Mouse (Mus musculus) brain, embryonic 14.5 days (tissue): ENCODE results near the gene Trpm6.

Experiments used
- CTCF ChIP-seq: fragments of 200-500 bp; IDR thresholded peaks from 2 replicates; pipeline ENCODE4 v1.5.1; 2012; ENCODE audit warnings: inconsistent platforms, mild to moderate bottlenecking, moderate library complexity, borderline replicate concordance; ENCODE audit not compliant: insufficient read depth, insufficient read length; ENCODE audit errors: extremely low read depth
- POLR2A ChIP-seq: fragments of 200-500 bp; IDR thresholded peaks from 2 replicates; pipeline ENCODE4 v1.6.1; 2012; ENCODE audit warnings: mild to moderate bottlenecking, inconsistent platforms, borderline replicate concordance; ENCODE audit not compliant: poor library complexity, insufficient read depth, insufficient read length, severe bottlenecking; ENCODE audit errors: extremely low read depth

DNA sequence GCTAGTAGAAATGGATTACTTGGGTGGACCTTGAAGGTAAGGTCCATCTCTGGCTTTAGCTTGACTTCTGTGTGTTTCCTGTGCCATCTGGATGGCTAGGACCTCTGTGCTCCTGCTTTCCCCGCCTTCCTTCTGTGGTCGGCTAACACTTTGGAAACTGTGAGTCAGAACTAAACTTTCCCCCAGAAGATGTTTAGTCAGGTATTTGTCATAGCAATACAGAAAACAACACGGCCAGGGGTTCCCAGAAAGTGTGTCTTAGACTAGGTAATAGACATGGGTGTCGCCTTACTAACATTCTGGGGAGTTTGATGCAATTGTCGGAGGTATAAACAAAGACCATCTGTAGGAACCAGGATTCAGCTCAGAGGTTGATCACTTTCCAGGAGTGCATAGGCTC, 16.6 kb downstream of the Trpm6 start:
- TF ChIP-seq CTCF = no peak
- no peak for TF ChIP-seq POLR2A
